Mouse (Mus musculus) embryonic facial prominence, embryonic 14.5 days (tissue): ENCODE results near the gene Prkar2a. TPM values are rescaled to one million over a fixed set of nuclear protein-coding genes. Genes with fewer than 3 reads are reported as not detected.

Experiments
- ATAC-seq: fragments of 200-750 bp; cut with Nextera tagmentation; 2 replicates; pipeline ENCODE4 v1.8.0; 2017; ENCODE audit warnings: low read depth, moderate number of reproducible peaks, moderate TSS enrichment
- DNase-seq: peaks from one replicate; pipeline ENCODE4 v3.0.0-alpha.2; 2015; ENCODE audit warnings: low spot score
- H3K27ac ChIP-seq: fragments of 300-500 bp; sonication (generic); replicated peaks from 2 replicates; pipeline ENCODE4 v1.5.1; 2014; ENCODE audit warnings: low read depth, mild to moderate bottlenecking, low read length, moderate library complexity
- H3K27me3 ChIP-seq: fragments of 300-500 bp; sonication (generic); replicated peaks from 2 replicates; pipeline ENCODE4 v1.6.1; 2014; ENCODE audit warnings: low read length; ENCODE audit not compliant: control insufficient read depth, insufficient read depth
- H3K36me3 ChIP-seq: fragments of 300-500 bp; sonication (generic); 2 replicates; pipeline ENCODE4 v1.6.1; 2014; ENCODE audit warnings: low read length, mixed read lengths; ENCODE audit not compliant: control insufficient read depth, insufficient read depth
- H3K4me1 ChIP-seq: fragments of 300-500 bp; sonication (generic); 2 replicates; pipeline ENCODE4 v1.6.1; 2014; ENCODE audit warnings: antibody characterized with exemption, low read length; ENCODE audit not compliant: control insufficient read depth, insufficient read depth
- H3K4me2 ChIP-seq: fragments of 300-500 bp; sonication (generic); 2 replicates; pipeline ENCODE4 v1.6.1; 2014; ENCODE audit warnings: low read depth, mild to moderate bottlenecking, low read length, moderate library complexity, mixed read lengths
- H3K4me3 ChIP-seq: fragments of 300-500 bp; sonication (generic); 2 replicates; pipeline ENCODE4 v1.5.1; 2014; ENCODE audit warnings: low read depth, mild to moderate bottlenecking, low read length
- H3K9ac ChIP-seq: fragments of 300-500 bp; sonication (generic); 2 replicates; pipeline ENCODE4 v1.6.1; 2014; ENCODE audit warnings: low read depth, mild to moderate bottlenecking, low read length, moderate library complexity, mixed read lengths
- H3K9me3 ChIP-seq: fragments of 300-500 bp; sonication (generic); 2 replicates; pipeline ENCODE4 v1.6.1; 2016; ENCODE audit warnings: low read length; ENCODE audit not compliant: control insufficient read depth
- WGBS: fragments of 180-500 bp; shearing (Covaris S2); extraction: QIAGEN DNeasy Blood & Tissue Kit; methylation state at CpG from one replicate; pipeline ENCODE4 v1.1.7; 2014; 5-methylcytosine and 5-hydroxymethylcytosine counted together
- polyA plus RNA-seq: library from polyadenylated mRNA; unstranded; fragments of >200 nt; fragmentation: Nextera tagmentation; extraction: Ambion mirVana; gene quantifications from 2 replicates; pipeline ENCODE4 v1.2.1, GENCODE M21; 2014

Gene Prkar2a
- polyA plus RNA-seq, 1 experiment from 2014 or later, result 36.0 TPM

GRCm38 (mm10) chr9:108752142-108752920, 63.2 kb downstream of the Prkar2a start:
- Histone ChIP-seq H3K4me2 (no peak overlapping the region), H3K27ac (no peak overlapping the region), H3K36me3 (peaks cover 17% of the 10 kb centered on the region), H3K27me3 (no peaks in the 10 kb centered on the region), H3K9ac (no peak overlapping the region), H3K9me3 (no peaks in the 10 kb centered on the region), H3K4me3 (no peak overlapping the region), H3K4me1 (no peaks in the 10 kb centered on the region)
- no peak for DNase-seq
- 87% methylated on average over 11 of the region's 11 CpGs for WGBS
- no peak for ATAC-seq

DNA sequence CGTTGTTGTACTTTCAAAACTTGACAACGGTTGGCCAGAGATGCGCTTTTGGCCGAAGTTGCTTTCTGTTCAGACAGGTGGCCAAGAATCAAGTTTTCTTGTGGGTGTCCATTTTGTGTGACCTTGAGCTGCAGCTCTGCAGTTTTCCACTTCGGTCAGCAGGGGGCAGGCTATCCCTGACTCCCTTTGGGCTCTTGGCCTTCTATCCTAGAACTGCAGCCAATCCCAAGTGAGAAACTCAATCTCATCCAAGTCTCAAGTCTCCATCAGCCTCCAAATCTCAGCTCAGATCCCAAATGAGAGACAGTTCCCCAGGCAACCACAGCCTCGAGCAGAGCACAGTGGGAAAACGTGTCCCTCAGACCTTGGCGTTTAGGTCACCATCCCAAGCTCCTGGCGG, 64.2 kb downstream of the Prkar2a start:
- peak; percentile 26 for DNase-seq
- 52% methylated on average over 9 of the region's 9 CpGs for WGBS
- no peak for ATAC-seq

DNA sequence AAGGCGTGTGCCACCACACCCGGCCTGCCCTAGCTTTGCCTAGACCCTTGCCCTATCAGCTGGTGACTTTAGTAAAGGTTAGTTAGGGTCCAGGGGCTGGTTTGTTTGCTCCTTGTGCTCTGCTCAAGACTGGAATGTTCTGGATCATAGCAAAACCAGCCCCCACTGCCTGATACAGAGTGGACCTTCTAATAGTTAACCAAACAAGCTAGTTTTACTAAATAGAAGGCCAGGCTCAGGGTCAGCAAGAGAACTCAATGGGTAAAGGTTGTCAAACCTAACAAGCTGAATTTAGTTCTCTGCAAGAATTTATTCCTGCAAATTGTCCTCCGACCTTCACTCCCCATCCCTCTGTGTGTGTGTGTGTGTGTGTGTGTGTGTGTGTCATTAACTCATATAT, 64.9 kb downstream of the Prkar2a start:
- WGBS, result 90% methylated on average over 3 of the region's 3 CpGs
- DNase-seq (no peak), ATAC-seq (no peak)
- H3K36me3 ChIP-seq, result peaks cover under 1% of the 10 kb centered on the region; the same call in 1 of the 2 replicates
- H3K4me1 ChIP-seq, result no peaks in the 10 kb centered on the region
- no peak overlapping the region for H3K27ac ChIP-seq
- H3K9ac ChIP-seq, result no peak overlapping the region
- no peak overlapping the region for H3K4me3 ChIP-seq
- no peak overlapping the region for H3K4me2 ChIP-seq
- H3K27me3 ChIP-seq, result no peaks in the 10 kb centered on the region
- no peaks in the 10 kb centered on the region for H3K9me3 ChIP-seq

More for the DNA sequence above, 64.2 kb downstream of the Prkar2a start:
- Histone ChIP-seq H3K4me2 (no peak overlapping the region), H3K4me3 (no peak overlapping the region), H3K27ac (no peak overlapping the region), H3K9ac (no peak overlapping the region), H3K36me3 (peaks cover 7% of the 10 kb centered on the region), H3K4me1 (no peaks in the 10 kb centered on the region), H3K9me3 (no peaks in the 10 kb centered on the region), H3K27me3 (no peaks in the 10 kb centered on the region)

DNA sequence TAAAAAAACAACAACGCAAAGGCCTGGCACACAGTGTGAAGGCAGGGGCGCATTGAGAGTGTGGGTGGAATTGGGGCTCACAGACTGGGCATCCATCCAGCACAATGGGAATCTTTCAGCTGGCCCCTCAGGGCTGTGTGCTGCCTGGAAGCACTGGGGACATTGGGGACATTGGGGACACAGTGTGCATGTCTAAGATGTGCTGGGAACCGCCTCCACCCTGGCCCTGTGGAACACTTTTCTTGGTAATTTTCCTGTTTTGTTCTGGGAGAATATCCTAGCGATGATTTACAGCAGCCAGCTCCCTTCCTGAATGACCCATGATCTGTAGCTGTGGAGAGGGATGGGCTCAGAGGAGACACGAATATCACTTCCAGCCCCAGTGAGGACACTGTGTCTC, 65.3 kb downstream of the Prkar2a start:
- no peaks in the 10 kb centered on the region for H3K9me3 ChIP-seq
- no peak overlapping the region for H3K4me3 ChIP-seq
- H3K27me3 ChIP-seq, result no peaks in the 10 kb centered on the region
- no peak overlapping the region for H3K9ac ChIP-seq
- WGBS, result 88% methylated on average over 5 of the region's 5 CpGs
- H3K4me2 ChIP-seq, result no peak overlapping the region
- H3K36me3 ChIP-seq, result no peaks in the 10 kb centered on the region
- H3K27ac ChIP-seq, result no peak overlapping the region
- DNase-seq, result no peak
- no peak for ATAC-seq
- no peaks in the 10 kb centered on the region for H3K4me1 ChIP-seq

DNA sequence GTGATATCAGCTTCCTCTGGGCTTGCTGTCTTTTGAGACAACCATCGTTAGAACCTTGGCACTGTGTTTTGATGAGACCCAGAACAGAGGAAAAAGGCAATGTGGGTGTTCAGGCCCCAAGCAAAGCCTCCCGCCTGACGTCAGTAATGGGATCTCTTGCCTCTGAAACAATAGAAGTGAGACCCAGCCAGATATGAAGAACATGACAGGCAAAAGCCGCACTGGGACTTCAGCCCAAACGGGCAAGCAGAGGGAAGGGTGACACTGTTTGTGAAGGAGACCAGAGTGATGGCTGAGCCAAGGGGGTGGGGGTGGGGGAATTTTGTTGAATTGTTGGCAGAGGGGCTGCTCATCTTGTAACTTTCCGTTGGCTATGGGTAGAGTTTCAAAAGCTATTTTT, 68.3 kb downstream of the Prkar2a start:
- Histone ChIP-seq H3K4me3 (no peak overlapping the region), H3K27ac (no peak overlapping the region), H3K27me3 (no peaks in the 10 kb centered on the region), H3K9me3 (no peaks in the 10 kb centered on the region), H3K36me3 (no peaks in the 10 kb centered on the region), H3K4me1 (no peaks in the 10 kb centered on the region), H3K9ac (no peak overlapping the region), H3K4me2 (no peak overlapping the region)
- no peak; the same call in 1 of the 2 replicates for ATAC-seq
- peak; percentile 36 for DNase-seq
- 57% methylated on average over 6 of the region's 6 CpGs for WGBS

DNA sequence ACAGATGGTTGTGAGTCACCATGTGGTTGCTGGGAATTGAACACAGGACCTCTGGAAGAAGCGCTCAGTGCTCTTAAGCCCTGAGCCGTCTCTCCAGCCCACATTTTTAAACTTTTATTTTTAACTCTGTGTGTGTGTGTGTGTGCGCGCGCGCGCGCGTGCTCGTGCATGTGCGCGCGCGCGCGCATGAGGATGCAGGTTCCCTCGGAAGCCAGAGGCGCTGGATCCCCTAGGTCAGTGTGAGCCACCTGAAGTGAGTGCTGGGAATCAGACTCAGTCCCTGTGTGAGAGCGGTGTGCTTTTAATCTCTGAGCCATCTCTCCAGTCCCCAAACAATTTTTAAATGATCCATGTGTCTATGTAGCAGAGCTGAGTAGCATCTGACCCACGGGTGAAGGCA, 70.0 kb downstream of the Prkar2a start:
- DNase-seq (no peak), ATAC-seq (no peak)
- Histone ChIP-seq H3K4me3 (no peak overlapping the region), H3K9me3 (no peaks in the 10 kb centered on the region), H3K4me1 (no peaks in the 10 kb centered on the region), H3K27ac (no peak overlapping the region), H3K36me3 (no peaks in the 10 kb centered on the region), H3K4me2 (no peak overlapping the region), H3K9ac (no peak overlapping the region), H3K27me3 (no peaks in the 10 kb centered on the region)
- WGBS, result 95% methylated on average over 20 of the region's 20 CpGs

DNA sequence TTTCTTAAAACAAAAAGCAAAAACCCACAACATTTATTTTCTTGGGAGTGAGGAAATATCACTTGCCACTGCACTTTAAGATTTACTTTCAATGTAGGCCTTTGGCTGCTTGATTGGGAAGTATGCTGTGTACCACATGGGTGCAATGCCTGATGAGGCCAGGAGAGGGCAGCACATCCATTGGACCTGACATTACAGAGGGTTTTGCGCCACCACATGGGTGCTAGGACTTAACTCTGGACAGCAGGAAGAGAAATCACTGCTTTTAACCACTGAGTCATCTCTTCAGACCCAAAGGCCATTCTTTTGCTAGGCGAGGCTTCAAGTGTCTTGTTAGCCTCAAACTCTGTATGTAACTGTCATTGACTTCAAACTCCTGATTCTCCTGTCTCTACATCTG, 70.7 kb downstream of the Prkar2a start:
- DNase-seq (no peak), ATAC-seq (no peak)

DNA sequence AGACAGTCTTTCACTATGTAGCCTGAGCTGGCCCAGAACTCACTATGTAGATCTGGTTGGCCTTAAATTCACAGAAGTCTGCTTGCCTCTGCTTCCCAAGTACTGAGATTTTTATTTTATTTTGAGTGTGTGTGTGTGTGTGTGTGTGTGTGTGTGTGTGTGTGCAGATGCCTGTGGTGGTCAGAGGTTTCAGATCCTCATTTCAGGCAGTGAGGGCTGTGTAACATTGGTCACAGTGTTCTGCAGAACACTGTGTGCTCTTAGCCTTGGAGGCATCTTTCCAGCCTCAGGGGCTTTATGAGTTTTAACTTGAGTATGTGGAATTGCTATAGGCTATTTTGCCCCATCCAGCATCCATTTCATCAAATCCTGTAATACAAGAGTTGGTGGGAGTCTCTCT, 72.4 kb downstream of the Prkar2a start:
- ATAC-seq, result no peak
- H3K27ac ChIP-seq, result no peak overlapping the region
- no peak overlapping the region for H3K4me3 ChIP-seq
- no peaks in the 10 kb centered on the region for H3K27me3 ChIP-seq
- no peak overlapping the region for H3K4me2 ChIP-seq
- H3K9me3 ChIP-seq, result no peaks in the 10 kb centered on the region
- no peak overlapping the region for H3K9ac ChIP-seq
- H3K36me3 ChIP-seq, result no peaks in the 10 kb centered on the region
- H3K4me1 ChIP-seq, result no peaks in the 10 kb centered on the region
- no peak for DNase-seq

More for the DNA sequence above, 70.7 kb downstream of the Prkar2a start:
- Histone ChIP-seq H3K4me2 (no peak overlapping the region), H3K27me3 (no peaks in the 10 kb centered on the region), H3K4me3 (no peak overlapping the region), H3K9me3 (no peaks in the 10 kb centered on the region), H3K9ac (no peak overlapping the region), H3K4me1 (no peaks in the 10 kb centered on the region), H3K36me3 (no peaks in the 10 kb centered on the region), H3K27ac (no peak overlapping the region)
- 61% methylated on average over 2 of the region's 2 CpGs for WGBS

GRCm38 (mm10) chr9:108764971-108765370, 75.9 kb downstream of the Prkar2a start:
- no peaks in the 10 kb centered on the region for H3K36me3 ChIP-seq
- no peak overlapping the region for H3K27ac ChIP-seq
- no peaks in the 10 kb centered on the region for H3K4me1 ChIP-seq
- ATAC-seq, result no peak
- 68% methylated on average over 10 of the region's 10 CpGs for WGBS
- no peaks in the 10 kb centered on the region for H3K9me3 ChIP-seq
- no peak overlapping the region for H3K4me3 ChIP-seq
- no peaks in the 10 kb centered on the region for H3K27me3 ChIP-seq
- H3K4me2 ChIP-seq, result no peak overlapping the region
- DNase-seq, result no peak
- no peak overlapping the region for H3K9ac ChIP-seq
